Mouse (Mus musculus): ENCODE results near the gene Socs5. TPM values are rescaled to one million over a fixed set of nuclear protein-coding genes. Genes with fewer than 3 reads are reported as not detected.

Gene Socs5
- polyA plus RNA-seq, 1 experiment from 2014 or later: 2.2 TPM

- Histone ChIP-seq H3K4me2 (peak overlapping the region; percentile 82), H3K27me3 (peaks cover 15% of the 10 kb centered on the region), H3K36me3 (no peaks in the 10 kb centered on the region), H3K27ac (no peak overlapping the region), H3K9me3 (replicated peaks) (no peaks in the 10 kb centered on the region), H3K9ac (no peak overlapping the region), H3K4me1 (replicated peaks) (peaks cover 32% of the 10 kb centered on the region), H3K4me3 (replicated peaks) (peak overlapping the region; percentile 70)
- WGBS (ENCODE audit: insufficient replicate concordance): 50% methylated on average over 13 of the region's 13 CpGs
- DNase-seq: no peak
- no peak for ATAC-seq (ENCODE audit: low read depth)
Observed at GRCm38 (mm10) chr17:87108507-87109292, 1.2 kb downstream of the Socs5 start.

GRCm38 (mm10) chr17:87109504-87109903, 2.0 kb downstream of the Socs5 start:
- no peaks in the 10 kb centered on the region for H3K9me3 ChIP-seq (replicated peaks)
- 73% methylated on average over 7 of the region's 7 CpGs for WGBS (ENCODE audit: insufficient replicate concordance)
- ATAC-seq (ENCODE audit: low read depth) (no peak), DNase-seq (no peak)
- H3K4me2 ChIP-seq: no peak overlapping the region
- H3K36me3 ChIP-seq: no peaks in the 10 kb centered on the region
- H3K27ac ChIP-seq: no peak overlapping the region
- H3K4me1 ChIP-seq (replicated peaks): peaks cover 32% of the 10 kb centered on the region
- peaks cover 15% of the 10 kb centered on the region for H3K27me3 ChIP-seq
- H3K4me3 ChIP-seq (replicated peaks): no peak overlapping the region
- H3K9ac ChIP-seq: no peak overlapping the region

- Histone ChIP-seq H3K9ac (no peak overlapping the region), H3K27me3 (peaks cover 10% of the 10 kb centered on the region), H3K4me2 (no peak overlapping the region), H3K27ac (no peak overlapping the region), H3K36me3 (no peaks in the 10 kb centered on the region), H3K4me1 (replicated peaks) (peaks cover 17% of the 10 kb centered on the region), H3K4me3 (replicated peaks) (no peak overlapping the region), H3K9me3 (replicated peaks) (no peaks in the 10 kb centered on the region)
- ATAC-seq (ENCODE audit: low read depth) (no peak), DNase-seq (no peak)
- 65% methylated on average over 5 of the region's 5 CpGs for WGBS (ENCODE audit: insufficient replicate concordance)
Observed at GRCm38 (mm10) chr17:87112852-87113592, 5.5 kb downstream of the Socs5 start.

GRCm38 (mm10) chr17:87115615-87116014, 8.1 kb downstream of the Socs5 start:
- Histone ChIP-seq H3K4me1 (replicated peaks) (peaks cover 16% of the 10 kb centered on the region), H3K27me3 (no peaks in the 10 kb centered on the region), H3K4me2 (no peak overlapping the region), H3K36me3 (no peaks in the 10 kb centered on the region), H3K9me3 (replicated peaks) (no peaks in the 10 kb centered on the region), H3K27ac (no peak overlapping the region), H3K4me3 (replicated peaks) (no peak overlapping the region), H3K9ac (no peak overlapping the region)
- 62% methylated on average over 6 of the region's 6 CpGs for WGBS (ENCODE audit: insufficient replicate concordance)
- ATAC-seq (ENCODE audit: low read depth): no peak
- DNase-seq: no peak

- Histone ChIP-seq H3K4me3 (replicated peaks) (no peak overlapping the region), H3K36me3 (0 out of 2 replicates have a peak, but pooled peaks cover 3% of the 10 kb centered on the region), H3K9ac (no peak overlapping the region), H3K27me3 (no peaks in the 10 kb centered on the region), H3K27ac (no peak overlapping the region), H3K9me3 (replicated peaks) (no peaks in the 10 kb centered on the region), H3K4me2 (no peak overlapping the region), H3K4me1 (replicated peaks) (peaks cover 9% of the 10 kb centered on the region)
- peak; percentile 53 for ATAC-seq (ENCODE audit: low read depth)
- no peak for DNase-seq
- WGBS (ENCODE audit: insufficient replicate concordance): 30% methylated on average over 7 of the region's 7 CpGs
Observed at GRCm38 (mm10) chr17:87118966-87119526, 11.6 kb downstream of the Socs5 start.

GRCm38 (mm10) chr17:87125344-87125743, 17.9 kb downstream of the Socs5 start:
- Histone ChIP-seq H3K9me3 (replicated peaks) (no peaks in the 10 kb centered on the region), H3K9ac (no peak overlapping the region), H3K4me3 (replicated peaks) (no peak overlapping the region), H3K4me1 (replicated peaks) (no peaks in the 10 kb centered on the region), H3K36me3 (0 out of 2 replicates have a peak, but pooled peaks cover 3% of the 10 kb centered on the region), H3K27me3 (no peaks in the 10 kb centered on the region), H3K4me2 (peak overlapping the region; percentile 30), H3K27ac (no peak overlapping the region)
- no peak for DNase-seq
- WGBS (ENCODE audit: insufficient replicate concordance): 71% methylated on average over 24 of the region's 24 CpGs
- no peak for ATAC-seq (ENCODE audit: low read depth)

GRCm38 (mm10) chr17:87132258-87132657, 24.8 kb downstream of the Socs5 start:
- Histone ChIP-seq H3K27ac (no peak overlapping the region), H3K4me2 (no peak overlapping the region), H3K27me3 (no peaks in the 10 kb centered on the region), H3K4me1 (replicated peaks) (no peaks in the 10 kb centered on the region), H3K4me3 (replicated peaks) (no peak overlapping the region), H3K9ac (no peak overlapping the region), H3K36me3 (peaks cover 10% of the 10 kb centered on the region), H3K9me3 (replicated peaks) (no peaks in the 10 kb centered on the region)
- DNase-seq (no peak), ATAC-seq (ENCODE audit: low read depth) (no peak)
- WGBS (ENCODE audit: insufficient replicate concordance): 65% methylated on average over 4 of the region's 4 CpGs

- no peak for DNase-seq
- H3K27me3 ChIP-seq: no peaks in the 10 kb centered on the region
- no peak overlapping the region for H3K9ac ChIP-seq
- H3K27ac ChIP-seq: no peak overlapping the region
- whole genome bisulfite sequencing (ENCODE audit: insufficient replicate concordance): 81% methylated on average over 23 of the region's 23 CpGs
- no peak for ATAC-seq (ENCODE audit: low read depth)
- no peak overlapping the region for H3K4me3 ChIP-seq (replicated peaks)
- no peak overlapping the region for H3K4me2 ChIP-seq
- H3K4me1 ChIP-seq (replicated peaks): no peaks in the 10 kb centered on the region
- peaks cover 10% of the 10 kb centered on the region for H3K36me3 ChIP-seq
- H3K9me3 ChIP-seq (replicated peaks): no peaks in the 10 kb centered on the region
Observed at GRCm38 (mm10) chr17:87133823-87134222, 26.3 kb downstream of the Socs5 start.

GRCm38 (mm10) chr17:87134631-87135030, 27.2 kb downstream of the Socs5 start:
- DNase-seq: no peak
- Histone ChIP-seq H3K9ac (no peak overlapping the region), H3K27me3 (no peaks in the 10 kb centered on the region), H3K4me3 (replicated peaks) (no peak overlapping the region), H3K27ac (no peak overlapping the region), H3K9me3 (replicated peaks) (no peaks in the 10 kb centered on the region), H3K4me2 (no peak overlapping the region), H3K36me3 (peaks cover 10% of the 10 kb centered on the region), H3K4me1 (replicated peaks) (no peaks in the 10 kb centered on the region)
- ATAC-seq (ENCODE audit: low read depth): no peak
- WGBS (ENCODE audit: insufficient replicate concordance): 86% methylated on average over 24 of the region's 24 CpGs

GRCm38 (mm10) chr17:87135741-87136140, 28.3 kb downstream of the Socs5 start:
- 63% methylated on average over 6 of the region's 6 CpGs for WGBS (ENCODE audit: insufficient replicate concordance)
- Histone ChIP-seq H3K4me3 (replicated peaks) (no peak overlapping the region), H3K4me2 (no peak overlapping the region), H3K9me3 (replicated peaks) (no peaks in the 10 kb centered on the region), H3K9ac (no peak overlapping the region), H3K4me1 (replicated peaks) (no peaks in the 10 kb centered on the region), H3K27ac (no peak overlapping the region), H3K36me3 (peaks cover 10% of the 10 kb centered on the region), H3K27me3 (no peaks in the 10 kb centered on the region)
- ATAC-seq (ENCODE audit: low read depth) (no peak), DNase-seq (no peak)

- Histone ChIP-seq H3K27me3 (no peaks in the 10 kb centered on the region), H3K4me3 (replicated peaks) (no peak overlapping the region), H3K4me1 (replicated peaks) (0 out of 2 replicates have a peak, but pooled peaks cover 8% of the 10 kb centered on the region), H3K27ac (no peak overlapping the region), H3K9ac (no peak overlapping the region), H3K4me2 (no peak overlapping the region), H3K36me3 (no peaks in the 10 kb centered on the region), H3K9me3 (replicated peaks) (no peaks in the 10 kb centered on the region)
- 53% methylated on average over 9 of the region's 9 CpGs for WGBS (ENCODE audit: insufficient replicate concordance)
- no peak for DNase-seq
- ATAC-seq (ENCODE audit: low read depth): no peak
Observed at GRCm38 (mm10) chr17:87141188-87141935, 33.9 kb downstream of the Socs5 start.

All from liver, embryonic 13.5 days (tissue).